Mouse (Mus musculus) gonadal fat pad, adult 2 months (tissue): ENCODE data around the gene Gps1. TPM values are rescaled to one million over a fixed set of nuclear protein-coding genes. Genes with fewer than 3 reads are reported as not detected.
"Not testable (repeated sequence)": the region's sequence is repeated elsewhere in the genome, so short reads cannot be mapped to it uniquely, and the experiment has no call there.

Experiments used
- DNase-seq: peaks from one replicate; pipeline ENCODE4 v3.0.0-alpha.2; 2012; ENCODE audit warnings: low read depth
- polyA plus RNA-seq: library from polyadenylated mRNA; depleted of rRNA; stranded (reverse); fragments of >200 nt; gene quantifications from 2 replicates; pipeline ENCODE4 v1.2.3, GENCODE M21; 2012; rRNA removed

The Gps1 gene
- 207 and 231 TPM in 2 replicates for polyA plus RNA-seq

- DNase-seq = no peak
These were observed at the start of gene Gps1, which contains the start of gene Rfng for GRCm38 (mm10) chr11:120784064-120784791. Gene Gps1 (plus strand): TSS chr11:120784272. Gene Rfng (minus strand): TSS chr11:120784207.

DNA sequence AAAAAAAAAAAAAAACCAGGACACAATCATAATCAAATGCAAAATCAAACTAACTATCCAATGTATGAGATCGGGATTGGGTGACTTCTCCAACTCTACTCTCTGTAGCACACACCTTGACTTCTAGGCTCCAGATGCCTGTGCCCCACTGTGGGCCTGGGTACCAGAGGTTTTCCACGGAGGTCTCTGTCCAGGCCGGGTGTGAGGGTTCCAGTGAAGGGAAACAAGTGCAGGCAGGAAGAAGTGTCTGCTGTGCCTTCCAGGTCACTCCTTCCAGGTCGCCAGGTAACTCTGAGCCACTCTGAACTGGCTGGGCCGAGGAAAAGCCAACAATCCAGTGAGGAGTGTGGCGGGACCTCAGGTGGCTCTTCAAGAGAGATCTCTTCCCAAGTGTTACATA is 47.6 kb upstream of the Gps1 start:
- DNase-seq = no peak

GRCm38 (mm10) chr11:120740981-120741380 is 43.1 kb upstream of the Gps1 start:
- no peak for DNase-seq

DNA sequence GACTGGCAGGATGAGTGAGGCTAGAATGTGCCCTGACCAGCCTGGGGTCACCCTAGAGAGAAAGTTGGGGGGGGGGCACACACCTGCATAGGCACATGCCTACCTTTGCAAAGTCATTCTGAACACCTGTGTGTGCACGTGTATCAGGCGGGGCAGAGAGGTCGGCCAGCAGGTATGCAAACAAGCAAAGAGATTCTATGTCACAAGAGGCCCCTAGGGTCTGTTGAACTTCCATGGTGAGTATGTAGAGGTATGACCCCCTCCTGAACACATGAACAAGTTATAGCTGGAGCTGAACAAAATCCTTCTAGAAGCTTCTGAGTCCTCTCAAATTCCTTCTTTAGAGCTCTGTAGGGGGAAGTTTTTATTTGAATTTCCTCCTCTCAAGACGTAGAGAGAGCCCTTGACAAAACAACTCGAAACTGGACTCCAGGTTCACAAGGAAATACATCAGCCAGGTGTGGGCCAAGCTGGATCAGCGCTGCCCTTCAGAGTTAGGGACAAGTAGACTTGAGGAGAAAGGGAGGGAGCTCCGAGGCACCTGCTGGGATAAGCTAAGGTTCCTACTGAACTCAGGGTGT is 39.9 kb upstream of the Gps1 start:
- no peak for DNase-seq

- no peak for DNase-seq
These were observed 36.1 kb upstream of the Gps1 start for GRCm38 (mm10) chr11:120747974-120748373.

DNA sequence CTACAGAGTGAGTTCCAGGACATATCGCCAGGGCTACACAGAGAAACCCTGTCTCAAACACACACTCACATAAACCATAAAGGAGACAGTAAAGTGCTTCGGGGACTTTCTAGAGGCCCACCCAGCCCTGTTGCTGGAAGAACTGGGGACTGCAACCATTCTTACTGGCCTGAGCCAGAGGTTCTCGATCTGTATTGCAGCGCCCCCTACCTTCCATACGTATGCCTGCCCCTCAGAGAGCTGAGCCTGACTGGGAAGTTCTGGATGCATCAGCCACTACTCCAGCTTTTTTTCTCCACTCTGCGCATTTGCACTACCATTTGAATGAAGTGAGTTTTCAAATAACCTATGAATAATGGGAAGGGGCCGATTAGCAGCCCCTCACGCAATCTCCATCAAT is 34.6 kb upstream of the Gps1 start:
- no peak for DNase-seq

DNA sequence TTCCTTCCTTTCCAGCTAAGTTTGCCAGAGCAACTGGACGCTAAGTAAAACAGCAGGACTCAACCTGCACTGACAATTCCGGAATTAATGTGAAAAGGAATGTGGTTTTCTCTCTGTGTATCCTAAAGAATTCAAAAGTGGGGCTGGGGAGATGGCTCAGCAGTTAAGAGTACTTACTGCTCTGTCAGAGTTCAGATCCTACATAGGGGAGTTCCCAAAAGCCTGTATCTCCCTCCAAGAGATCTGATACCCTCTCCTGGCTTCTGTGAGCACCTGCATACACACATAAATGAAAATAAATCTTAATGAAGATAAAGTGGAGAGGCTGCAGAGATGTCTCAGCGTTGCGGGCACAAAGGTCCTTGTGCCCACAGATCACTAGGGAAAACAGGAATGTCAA is 32.5 kb upstream of the Gps1 start:
- no peak for DNase-seq

GRCm38 (mm10) chr11:120760236-120760635 is 23.8 kb upstream of the Gps1 start:
- no peak for DNase-seq

GRCm38 (mm10) chr11:120761811-120762671 is 22.0 kb upstream of the Gps1 start:
- DNase-seq = no peak

- DNase-seq = not testable (repeated sequence)
These were observed 21.4 kb upstream of the Gps1 start, which contains the start of gene Hmga1b for GRCm38 (mm10) chr11:120762672-120763041. Gene Hmga1b (plus strand): TSS chr11:120762794.

GRCm38 (mm10) chr11:120763121-120763999 is 20.7 kb upstream of the Gps1 start:
- not testable (repeated sequence) for DNase-seq

GRCm38 (mm10) chr11:120767023-120767422 is 17.0 kb upstream of the Gps1 start:
- DNase-seq = not testable (repeated sequence)

GRCm38 (mm10) chr11:120768206-120768605 is 15.9 kb upstream of the Gps1 start:
- DNase-seq = no peak

DNA sequence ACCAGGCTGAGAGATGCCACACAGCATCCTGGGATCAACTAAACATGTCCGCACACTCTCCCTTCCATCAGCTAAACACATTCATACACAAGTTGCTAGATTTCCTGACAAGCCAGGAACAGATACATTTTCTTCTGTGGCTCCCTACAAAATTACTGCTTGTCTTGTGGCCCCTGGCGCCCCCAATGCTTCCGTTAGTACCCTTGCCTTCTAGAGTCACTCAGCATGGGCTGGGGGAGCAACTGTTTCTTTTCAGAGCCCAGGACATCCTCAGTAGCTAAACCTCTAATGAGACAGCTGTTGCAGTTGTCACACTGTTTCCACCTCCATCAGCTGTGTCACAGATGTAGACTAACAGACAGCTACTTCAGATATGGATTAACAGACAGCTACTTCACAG is 11.3 kb upstream of the Gps1 start:
- no peak for DNase-seq

GRCm38 (mm10) chr11:120773463-120774190 is 10.4 kb upstream of the Gps1 start:
- DNase-seq = no peak

DNA sequence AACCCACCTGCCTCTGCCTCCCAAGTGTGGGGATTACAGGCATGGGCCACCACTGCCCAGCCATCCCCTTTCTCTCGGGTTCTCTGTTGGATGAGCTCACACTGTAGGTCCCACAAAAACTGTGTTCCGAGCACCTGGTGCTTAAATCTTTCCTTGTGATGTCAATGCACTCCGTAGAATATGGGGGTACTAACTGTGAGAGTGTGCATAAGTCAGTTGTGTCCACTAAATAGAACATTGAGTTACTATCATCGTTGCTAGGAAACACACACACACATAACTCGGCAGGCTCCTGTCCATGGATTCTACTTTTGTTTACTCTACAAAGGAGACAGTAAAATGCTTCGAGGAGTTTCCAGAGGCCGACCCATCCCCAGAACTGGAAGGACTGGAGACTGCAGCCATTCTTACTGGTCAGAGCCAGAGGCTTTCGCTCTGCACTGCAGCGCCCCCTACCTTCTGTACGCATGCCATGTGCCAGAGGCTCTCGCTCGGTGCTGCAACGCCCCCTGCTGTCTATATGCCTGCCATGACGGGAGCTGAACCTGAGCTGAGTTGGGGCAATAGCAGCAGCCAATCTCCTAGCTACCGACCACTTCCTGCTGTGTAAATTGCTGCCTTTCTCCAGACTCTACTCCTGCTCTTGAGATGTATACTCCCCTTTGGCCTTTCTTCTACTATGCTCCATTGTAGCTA is 8.2 kb upstream of the Gps1 start:
- no peak for DNase-seq

- no peak for DNase-seq
These were observed 6.9 kb upstream of the Gps1 start for GRCm38 (mm10) chr11:120777123-120777522.

- DNase-seq = no peak
These were observed 4.2 kb upstream of the Gps1 start for GRCm38 (mm10) chr11:120779876-120780275.

DNA sequence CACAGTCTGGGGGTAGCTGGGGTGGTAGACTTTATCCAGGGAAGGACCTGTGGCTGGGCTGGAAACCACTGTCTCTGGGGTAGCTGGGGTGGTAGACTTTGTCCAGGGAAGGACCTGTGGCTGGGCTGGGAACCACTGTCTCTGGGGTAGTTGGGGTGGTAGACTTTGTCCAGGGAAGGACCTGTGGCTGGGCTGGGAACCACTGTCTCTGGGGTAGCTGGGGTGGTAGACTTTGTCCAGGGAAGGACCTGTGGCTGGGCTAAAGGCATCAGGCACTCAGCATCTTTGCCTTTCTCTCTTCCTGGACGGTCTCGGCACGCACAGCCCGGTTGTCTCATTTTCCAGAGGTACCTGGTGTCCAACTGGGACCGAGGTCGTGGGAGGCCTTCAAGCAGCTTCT is 2.7 kb upstream of the Gps1 start:
- DNase-seq = not testable (repeated sequence)

GRCm38 (mm10) chr11:120783426-120784063 is 527 bp upstream of the Gps1 start:
- DNase-seq = no peak
